Mouse (Mus musculus) spleen, postnatal 4 days (tissue): ENCODE data around the gene Clrn2.

ENCODE experiments used
- DNase-seq, 2 experiments: peaks; one replicate each; pipeline ENCODE4 v3.0.0; 2022; ENCODE audit warnings: low spot score in 2 of 2

The Clrn2 gene

GRCm38 (mm10) chr5:45449831-45450716, 3.5 kb upstream of the Clrn2 start, which contains the start of gene Qdpr:
Gene Qdpr (minus strand): TSS chr5:45450236.
- DNase-seq: peak; percentile 94 to 95

GRCm38 (mm10) chr5:45454456-45454855, 905 bp downstream of the Clrn2 start:
- no peak for DNase-seq

DNA sequence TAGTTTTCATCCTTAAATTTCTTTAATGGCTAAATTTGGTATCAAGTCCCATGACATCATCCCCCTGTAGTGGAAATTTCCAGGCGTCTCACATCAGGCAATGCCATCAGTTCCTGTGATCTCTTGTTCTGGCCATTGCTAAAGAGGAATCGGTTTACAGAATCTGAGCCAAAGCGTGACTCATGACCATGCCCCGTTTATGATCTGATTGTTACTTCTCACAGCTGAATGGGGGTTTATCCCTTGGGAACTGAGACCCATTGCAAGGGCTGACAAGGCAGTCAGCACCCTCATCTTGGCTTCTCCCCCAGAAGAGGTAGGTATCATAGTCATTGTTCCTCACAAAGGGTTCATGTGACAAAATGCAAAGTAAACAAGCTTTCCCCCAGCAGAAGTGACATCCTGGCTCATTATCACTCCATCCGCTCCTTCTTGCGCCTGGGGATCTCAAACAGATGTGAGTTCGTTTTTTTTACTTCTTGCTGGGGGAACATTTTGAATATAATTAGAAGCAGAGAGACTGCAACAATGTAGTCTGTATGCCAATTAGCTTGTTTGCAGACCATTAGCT, 19.4 kb downstream of the Clrn2 start:
- DNase-seq: no peak

- no peak for DNase-seq
Measured at GRCm38 (mm10) chr5:45473521-45473920, 20.0 kb downstream of the Clrn2 start.

DNA sequence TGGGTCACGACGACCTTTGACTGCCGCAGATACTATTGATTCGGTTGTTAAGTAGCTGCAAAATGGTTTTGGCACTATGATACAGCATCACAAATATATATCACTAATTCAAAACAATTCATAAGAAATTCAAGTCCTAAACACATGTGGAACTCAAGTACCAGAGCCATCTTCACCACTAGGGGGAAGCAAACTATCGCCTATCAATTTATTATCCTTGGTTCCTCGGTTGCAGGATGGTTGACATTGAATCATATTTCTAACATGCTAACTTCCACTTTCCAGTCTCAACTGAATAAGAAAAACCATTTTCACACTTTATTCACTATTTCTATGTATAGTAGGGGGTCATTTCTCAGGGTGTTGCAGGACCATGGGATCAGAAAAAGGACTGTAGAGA, 20.7 kb downstream of the Clrn2 start:
- no peak for DNase-seq

DNA sequence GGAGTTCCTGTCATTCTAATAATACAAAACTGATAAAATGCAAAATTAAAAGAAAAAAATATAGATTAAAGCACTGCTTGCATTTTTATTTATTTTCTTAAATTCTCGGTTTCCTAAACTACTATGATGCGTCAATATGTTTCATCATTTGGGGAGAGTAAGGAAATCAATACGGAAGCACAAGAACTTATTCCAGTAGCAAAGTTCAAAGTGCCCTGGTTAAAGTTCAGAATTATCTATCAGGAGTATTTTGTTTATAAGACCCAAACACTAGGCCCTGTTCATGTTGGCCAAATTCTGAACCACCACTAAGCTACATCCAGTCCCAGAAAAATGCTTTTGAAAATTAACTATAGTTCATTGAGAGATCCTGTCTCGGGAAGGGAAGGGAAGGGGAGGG, 21.2 kb downstream of the Clrn2 start:
- no peak for DNase-seq

- no peak for DNase-seq
Measured at GRCm38 (mm10) chr5:45475771-45476170, 22.2 kb downstream of the Clrn2 start.

- DNase-seq: no peak
Measured at GRCm38 (mm10) chr5:45476288-45476687, 22.7 kb downstream of the Clrn2 start.

DNA sequence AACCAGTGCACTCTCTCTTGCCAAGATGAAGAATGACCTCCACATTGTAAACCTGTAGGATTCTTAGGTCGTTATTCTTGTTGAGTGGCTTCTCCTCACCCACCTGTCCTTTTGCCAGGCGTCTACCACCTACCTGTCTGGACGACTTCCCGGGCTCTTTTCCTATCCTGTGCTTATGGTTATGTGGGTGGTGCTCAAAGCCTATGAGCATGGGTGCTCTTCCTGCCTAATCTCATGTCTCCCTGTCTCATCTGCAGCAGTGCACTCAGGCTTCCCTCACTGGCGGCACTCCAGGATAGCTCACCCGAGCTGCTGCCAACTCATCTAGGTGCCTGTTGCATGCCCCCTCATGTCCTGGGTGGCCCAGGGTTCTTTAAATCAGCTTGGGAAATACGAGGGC, 24.1 kb downstream of the Clrn2 start:
- DNase-seq: no peak

DNA sequence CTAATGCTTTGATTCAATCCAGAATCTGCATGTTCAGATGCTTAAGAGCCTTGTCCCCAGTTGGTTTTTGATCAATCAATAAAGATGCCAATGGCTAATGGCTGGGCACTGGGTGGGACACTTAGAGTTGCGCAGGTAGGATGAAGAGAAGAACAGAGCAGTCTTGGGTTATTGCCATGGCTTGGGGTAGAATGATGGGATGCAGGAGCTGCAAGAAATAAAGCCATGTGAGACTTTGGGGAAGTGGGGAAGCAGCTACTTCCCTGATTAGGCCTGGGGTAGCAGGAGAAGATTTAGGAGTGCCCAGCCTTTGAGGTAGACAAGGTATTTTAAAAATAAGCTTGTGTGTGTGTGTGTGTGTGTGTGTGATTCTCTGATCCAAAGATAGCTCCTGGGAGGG, 26.5 kb downstream of the Clrn2 start:
- DNase-seq: no peak

- no peak for DNase-seq
Measured at GRCm38 (mm10) chr5:45481125-45481524, 27.6 kb downstream of the Clrn2 start.

GRCm38 (mm10) chr5:45482607-45483006, 29.1 kb downstream of the Clrn2 start:
- no peak for DNase-seq

- DNase-seq: no peak
Measured at GRCm38 (mm10) chr5:45483654-45484053, 30.1 kb downstream of the Clrn2 start.

GRCm38 (mm10) chr5:45491776-45492175, 38.2 kb downstream of the Clrn2 start:
- no peak for DNase-seq

GRCm38 (mm10) chr5:45493191-45494092, 39.9 kb downstream of the Clrn2 start, which contains the start of gene Lap3:
Gene Lap3 (plus strand): TSS chr5:45493374.
- DNase-seq: peak; percentile 97 to 98

- DNase-seq: no peak
Measured at GRCm38 (mm10) chr5:45494093-45494755, 40.7 kb downstream of the Clrn2 start.

DNA sequence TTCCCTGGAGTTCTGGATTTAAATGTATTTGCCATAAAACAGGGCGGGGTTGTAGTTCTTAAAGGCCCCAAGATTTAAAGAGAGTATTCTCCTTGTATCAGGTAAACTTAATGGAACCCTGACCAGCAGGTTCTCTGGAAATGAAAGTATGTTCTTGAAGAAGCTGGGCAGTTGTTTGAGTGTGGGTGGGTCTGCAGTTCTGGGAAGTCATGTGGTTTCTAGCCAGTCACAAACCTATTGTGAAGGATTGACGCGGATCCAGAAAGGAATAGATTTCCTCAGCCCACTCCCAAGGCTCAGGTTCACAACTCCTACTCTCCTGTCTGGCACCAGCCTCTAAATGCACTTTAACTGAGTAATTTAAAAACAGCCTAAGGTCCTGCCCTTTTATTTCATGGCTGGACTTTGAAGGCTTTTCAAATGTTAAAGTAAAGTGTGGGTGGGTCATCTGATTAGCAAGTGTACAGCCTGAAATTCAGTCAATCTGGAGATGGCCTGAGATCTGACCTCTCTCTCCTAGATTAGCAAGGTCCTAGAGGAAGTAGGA, 42.0 kb downstream of the Clrn2 start:
- no peak for DNase-seq

DNA sequence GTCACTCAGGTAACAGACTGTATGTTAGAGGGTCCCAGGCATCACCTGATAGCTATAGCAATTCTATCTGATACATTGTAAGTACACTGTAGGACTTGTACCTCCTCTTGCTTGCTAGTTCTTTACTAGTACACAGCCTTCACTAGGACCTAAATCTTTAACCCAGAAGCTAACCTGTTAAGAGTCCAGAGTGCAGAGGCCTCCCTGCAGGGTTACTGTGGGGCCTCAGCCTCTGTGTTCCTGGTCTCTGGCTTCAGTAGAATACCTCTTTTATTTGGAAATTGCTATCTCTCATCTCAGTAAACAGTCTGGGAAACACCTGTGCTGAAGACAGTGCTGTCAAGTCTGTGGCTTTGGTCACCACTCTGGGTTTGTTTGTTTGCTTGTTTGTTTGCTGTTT, 42.5 kb downstream of the Clrn2 start:
- DNase-seq: no peak

- no peak for DNase-seq
Measured at GRCm38 (mm10) chr5:45496479-45496878, 42.9 kb downstream of the Clrn2 start.

DNA sequence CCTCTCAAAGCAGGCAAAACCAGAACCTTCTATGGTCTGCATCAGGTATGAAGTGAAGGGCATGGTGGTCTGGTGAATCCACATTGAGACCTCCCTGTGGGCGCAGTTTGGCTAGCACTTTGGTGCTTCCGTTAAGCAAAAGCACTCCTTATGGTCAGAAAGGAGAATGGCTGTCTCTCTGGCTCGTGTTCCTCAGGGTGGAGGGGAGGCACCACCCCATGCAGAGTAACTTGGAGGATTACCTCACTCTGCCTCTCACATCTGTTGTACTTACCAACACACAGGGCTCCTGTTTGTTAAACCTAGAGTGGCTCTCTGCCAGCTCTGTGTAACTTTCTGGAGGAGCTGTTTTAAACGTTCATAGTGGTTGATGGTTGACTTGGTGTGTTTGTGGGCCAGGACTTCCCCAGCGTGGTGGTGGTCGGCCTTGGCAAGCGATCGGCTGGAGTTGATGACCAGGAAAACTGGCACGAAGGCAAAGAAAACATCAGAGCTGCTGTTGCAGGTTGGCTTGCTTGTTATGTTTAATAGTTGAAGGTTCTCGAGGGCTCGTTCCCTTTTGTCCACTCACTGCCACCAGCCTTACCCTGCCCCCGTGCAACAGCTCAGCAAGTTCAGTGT, 43.5 kb downstream of the Clrn2 start:
- no peak for DNase-seq

DNA sequence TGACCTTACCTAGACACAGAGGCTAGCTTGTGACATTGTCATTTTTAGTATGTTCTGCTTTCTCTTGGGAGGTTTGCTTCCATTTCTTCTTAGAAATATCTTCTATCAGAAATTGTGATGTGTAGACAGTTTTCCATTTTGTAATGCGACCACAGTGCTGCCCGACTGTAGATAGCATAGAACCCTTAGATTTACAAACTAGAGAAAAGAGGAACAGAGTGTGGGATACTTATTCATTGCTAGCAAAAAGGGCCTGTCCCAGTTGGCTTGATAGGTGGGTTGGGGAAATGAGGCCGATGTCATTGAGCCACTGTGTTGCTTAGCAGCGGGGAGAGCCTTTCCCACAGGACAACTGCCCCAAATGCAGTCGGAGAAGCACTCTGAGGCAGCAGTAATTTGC, 44.0 kb downstream of the Clrn2 start:
- no peak for DNase-seq
